ENCODE assay signal across 9 mouse cellular contexts in the genomic region with DNA sequence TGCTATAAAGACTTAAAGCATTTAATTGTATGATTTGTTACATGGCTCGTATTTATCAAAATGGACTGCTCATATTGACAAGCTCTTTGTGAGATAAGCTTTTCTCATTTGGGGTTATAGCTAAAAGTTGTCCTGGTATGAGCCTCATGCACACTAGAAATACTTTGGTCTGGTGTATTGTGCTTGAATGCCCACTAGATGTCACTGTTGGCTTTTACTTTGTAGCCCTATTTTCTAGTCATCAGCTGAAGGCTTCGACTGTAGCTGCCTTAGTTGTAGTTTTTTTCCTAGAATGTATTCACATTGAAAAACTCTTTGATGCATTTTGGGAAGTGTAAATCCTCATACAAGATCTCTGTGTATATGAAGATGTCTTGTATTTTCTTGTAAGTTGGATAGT. TPM values are rescaled to one million over a fixed set of nuclear protein-coding genes. Genes with fewer than 3 reads are reported as not detected.
DNase-seq lines count a peak whose midpoint lies in the region; ATAC-seq and TF ChIP-seq lines count a peak whose summit lies in the region.
"Had no signal": no experiment of that assay in that cellular context is flagged by ENCODE, and none has a peak within 500 bp of the region (broad histone marks: within the 10 kb centered on the region; RNA-seq: fewer than 3 reads in every experiment).

No protein-coding gene starts in this region.

- no peak overlapping the region for H3K4me2 ChIP-seq in heart, postnatal 0 days (ENCODE audit: low read depth, low read length)
- H3K4me2 ChIP-seq in heart, embryonic 12.5 days, result no peak overlapping the region
- no peak overlapping the region for H3K4me2 ChIP-seq in intestine, embryonic 14.5 days (ENCODE audit: low read length)
- H3K4me2 ChIP-seq: liver, embryonic 13.5 days had no signal

- 9% methylated on average over 2 of the region's 2 CpGs for WGBS in heart, postnatal 0 days
- 19% methylated on average over 2 of the region's 2 CpGs for WGBS in heart, embryonic 12.5 days
- 16% methylated on average over 2 of the region's 2 CpGs for WGBS in intestine, embryonic 14.5 days

- peak; percentile 83 for TF ChIP-seq CTCF in heart, postnatal 0 days (IDR thresholded peaks at IDR 0.05; ENCODE audit: low read depth)

- no peak overlapping the region for H3K4me3 ChIP-seq in heart, postnatal 0 days (ENCODE audit: low read depth, low read length)
- no peak overlapping the region for H3K4me3 ChIP-seq in heart, embryonic 12.5 days
- no peak overlapping the region for H3K4me3 ChIP-seq in intestine, embryonic 14.5 days (ENCODE audit: low read depth, low read length)
- H3K4me3 ChIP-seq: liver, embryonic 13.5 days had no signal

- no peaks in the 10 kb centered on the region for H3K27me3 ChIP-seq in heart, postnatal 0 days (ENCODE audit: control insufficient read depth, insufficient read depth, low read length)
- H3K27me3 ChIP-seq in heart, embryonic 12.5 days (replicated peaks), result no peaks in the 10 kb centered on the region
- H3K27me3 ChIP-seq in intestine, embryonic 14.5 days (replicated peaks; ENCODE audit: control insufficient read depth, insufficient read depth, low read length), result no peaks in the 10 kb centered on the region
- H3K27me3 ChIP-seq: liver, embryonic 13.5 days had no signal

- no peaks in the 10 kb centered on the region for H3K9me3 ChIP-seq in heart, postnatal 0 days (replicated peaks; ENCODE audit: control insufficient read depth, low read length)
- no peaks in the 10 kb centered on the region for H3K9me3 ChIP-seq in heart, embryonic 12.5 days (replicated peaks)
- H3K9me3 ChIP-seq in intestine, embryonic 14.5 days (ENCODE audit: control insufficient read depth, low read length), result no peaks in the 10 kb centered on the region
- H3K9me3 ChIP-seq: liver, embryonic 13.5 days had no signal

- peaks cover 14% of the 10 kb centered on the region; the same call in 1 of the 2 replicates for H3K36me3 ChIP-seq in heart, postnatal 0 days (replicated peaks; ENCODE audit: control insufficient read depth, insufficient read depth, low read length)
- peaks cover 9% of the 10 kb centered on the region for H3K36me3 ChIP-seq in heart, embryonic 12.5 days
- H3K36me3 ChIP-seq in intestine, embryonic 14.5 days (ENCODE audit: control insufficient read depth, insufficient read depth, low read length), result peaks cover 21% of the 10 kb centered on the region; the same call in 1 of the 2 replicates

- no peak overlapping the region for H3K9ac ChIP-seq in heart, postnatal 0 days (replicated peaks; ENCODE audit: low read depth, low read length)
- H3K9ac ChIP-seq in heart, embryonic 12.5 days, result no peak overlapping the region
- no peak overlapping the region for H3K9ac ChIP-seq in intestine, embryonic 14.5 days (ENCODE audit: low read length)
- H3K9ac ChIP-seq: liver, embryonic 13.5 days had no signal

- ATAC-seq in heart, postnatal 0 days (ENCODE audit: insufficient read depth, low read depth), result no peak
- ATAC-seq in heart, embryonic 12.5 days (ENCODE audit: insufficient number of reproducible peaks, low FRiP score), result no peak
- 0 out of 2 replicates have a peak, but pooled peaks have one; percentile 55 for ATAC-seq in intestine, embryonic 14.5 days (replicated peaks; ENCODE audit: low FRiP score, low TSS enrichment, low read depth)

- TF ChIP-seq EP300 in heart, postnatal 0 days (IDR thresholded peaks at IDR 0.05; ENCODE audit: low read depth), result no peak

- no peaks in the 10 kb centered on the region for H3K4me1 ChIP-seq in heart, postnatal 0 days (ENCODE audit: control insufficient read depth, insufficient read depth)
- H3K4me1 ChIP-seq in heart, embryonic 12.5 days (replicated peaks), result 0 out of 2 replicates have a peak, but pooled peaks cover 3% of the 10 kb centered on the region
- H3K4me1 ChIP-seq in intestine, embryonic 14.5 days (replicated peaks; ENCODE audit: control insufficient read depth, insufficient read depth, low read length), result no peaks in the 10 kb centered on the region
- H3K4me1 ChIP-seq: liver, embryonic 13.5 days had no signal

- H3K27ac ChIP-seq in heart, postnatal 0 days (ENCODE audit: low read depth), result no peak overlapping the region
- H3K27ac ChIP-seq in heart, embryonic 12.5 days (ENCODE audit: poor library complexity, severe bottlenecking), result no peak overlapping the region
- no peak overlapping the region for H3K27ac ChIP-seq in intestine, embryonic 14.5 days (ENCODE audit: low read depth)
- H3K27ac ChIP-seq: liver, embryonic 13.5 days had no signal

- peak; percentile 53 for DNase-seq in heart, postnatal 0 days (ENCODE audit: low spot score)
- DNase-seq in 3T3-L1 (ENCODE audit: low read depth, low spot score), result peak; percentile 77
- DNase-seq in MEL-GATA-1-ER (ENCODE audit: extremely low read depth, low read depth), result peak; percentile 49
- DNase-seq in embryo, embryonic 10 days (ENCODE audit: low spot score), result peak; percentile 75
- DNase-seq in intestine, embryonic 14.5 days (ENCODE audit: low spot score), result no peak
- DNase-seq in mesoderm, embryonic 11.5 days (ENCODE audit: low read depth, low spot score), result peak; percentile 72
- DNase-seq in urinary bladder, postnatal 36 days (ENCODE audit: low spot score in 2 of 2), result no peak
- DNase-seq: liver, embryonic 13.5 days had no signal

RNA-seq across cellular contexts. Expression of a gene that starts 22.7 kb away (rescaled TPM):
- 1.9 and 2.5 TPM in 2 replicates for total RNA-seq in heart, postnatal 0 days (2014; rRNA removed; ENCODE audit: low replicate concordance)
- 20.9 and 23.0 TPM in 2 replicates for polyA plus RNA-seq in heart, postnatal 0 days (2015; fragmentation: Nextera tagmentation; extraction: Ambion mirVana)
- polyA plus RNA-seq in heart, embryonic 12.5 days (2016; fragmentation: Nextera tagmentation; extraction: Ambion mirVana), result 26.0 and 27.0 TPM in 2 replicates
- 29.8 and 34.8 TPM in 2 replicates for polyA plus RNA-seq in intestine, embryonic 14.5 days (2014; fragmentation: Nextera tagmentation; extraction: Ambion mirVana)

RNA-seq across cellular contexts. Expression of a gene that starts 22.8 kb away (rescaled TPM):
- 48.7 and 55.0 TPM in 2 replicates for total RNA-seq in heart, postnatal 0 days (2014; rRNA removed; ENCODE audit: low replicate concordance)
- polyA plus RNA-seq in heart, postnatal 0 days (2015; fragmentation: Nextera tagmentation; extraction: Ambion mirVana), result 34.5 and 38.6 TPM in 2 replicates
- 95.6 and 98.2 TPM in 2 replicates for polyA plus RNA-seq in heart, embryonic 12.5 days (2016; fragmentation: Nextera tagmentation; extraction: Ambion mirVana)
- polyA plus RNA-seq in intestine, embryonic 14.5 days (2014; fragmentation: Nextera tagmentation; extraction: Ambion mirVana), result 108 and 117 TPM in 2 replicates

Comparison
In these comparisons a context has a peak if more than half of its experiments do, and no peak if none do; other contexts are left out.
1. DNase-seq: peak in heart, postnatal 0 days (single experiment), 3T3-L1 (single experiment), MEL-GATA-1-ER (single experiment), embryo, embryonic 10 days (single experiment) and mesoderm, embryonic 11.5 days (single experiment); none in intestine, embryonic 14.5 days (single experiment) and urinary bladder, postnatal 36 days (0 of 2).